Mouse (Mus musculus) CH12.LX (cell line): ENCODE measurements around the gene Lrig1. TPM values are rescaled to one million over a fixed set of nuclear protein-coding genes. Genes with fewer than 3 reads are reported as not detected.

Experiments used
- DNase-seq: peaks from one replicate; pipeline ENCODE4 v3.0.0-alpha.2; 2013; ENCODE audit errors: extremely low read depth
- H3K27ac ChIP-seq: 2 replicates; pipeline ENCODE4 v1.5.1; 2012; ENCODE audit warnings: low read depth, mild to moderate bottlenecking, control low read depth, moderate library complexity; ENCODE audit not compliant: insufficient read depth
- H3K27me3 ChIP-seq: replicated peaks from 2 replicates; pipeline ENCODE3; 2012; ENCODE audit warnings: inconsistent platforms
- H3K36me3 ChIP-seq, 2 experiments: replicated peaks in 1 of 2; 2 replicates each; pipeline versions ENCODE3 to v1.6.1; 2012; ENCODE audit warnings: inconsistent platforms in 1 of 2, low read length in 1 of 2, mild to moderate bottlenecking in 1 of 2, mixed read lengths in 1 of 2, moderate library complexity in 1 of 2; ENCODE audit not compliant: control insufficient read depth in 1 of 2, insufficient read depth in 1 of 2
- H3K4me1 ChIP-seq, 2 experiments: 2 replicates each; pipeline ENCODE4 v1.6.1; 2012; ENCODE audit warnings: inconsistent platforms in 1 of 2, moderate library complexity in 1 of 2; ENCODE audit not compliant: insufficient read depth in 2 of 2, control insufficient read depth in 1 of 2
- H3K4me2 ChIP-seq: 2 replicates; pipeline ENCODE4 v1.6.1; 2012; ENCODE audit warnings: low read depth, mild to moderate bottlenecking, control low read depth; ENCODE audit not compliant: poor library complexity, insufficient read depth, severe bottlenecking
- H3K4me3 ChIP-seq, 3 experiments: fragments of 150-350 bp in 1 of 3; sonication (generic) in 1 of 3; replicated peaks in 1 of 3; 2 replicates each; pipeline versions ENCODE3 to v1.5.1; 2011 to 2012; ENCODE audit warnings: low read depth in 2 of 3, low read length in 2 of 3, mild to moderate bottlenecking in 2 of 3, moderate library complexity in 2 of 3, control low read depth in 1 of 3, improper control_type of control experiment in 1 of 3, inconsistent platforms in 1 of 3, mixed read lengths in 1 of 3; ENCODE audit not compliant: poor library complexity in 1 of 3
- H3K79me2 ChIP-seq: replicated peaks from 2 replicates; pipeline ENCODE4 v1.6.1; 2012; ENCODE audit warnings: mild to moderate bottlenecking, moderate library complexity; ENCODE audit not compliant: control insufficient read depth, poor library complexity, insufficient read depth, severe bottlenecking; ENCODE audit errors: extremely low read depth
- H3K9ac ChIP-seq: 2 replicates; pipeline ENCODE4 v1.6.1; 2012; ENCODE audit warnings: low read depth, mild to moderate bottlenecking, control low read depth, moderate library complexity; ENCODE audit not compliant: insufficient read depth
- H3K9me3 ChIP-seq: replicated peaks from 2 replicates; pipeline ENCODE3; 2012; ENCODE audit warnings: low read length, inconsistent platforms, mixed read lengths
- BHLHE40 ChIP-seq: IDR thresholded peaks from 2 replicates; pipeline ENCODE4 v1.6.1; 2011; ENCODE audit warnings: mild to moderate bottlenecking, low read depth, low read length, improper control_type of control experiment
- CHD2 ChIP-seq: IDR thresholded peaks from 2 replicates; pipeline ENCODE4 v1.6.1; 2011; ENCODE audit warnings: low read length, improper control_type of control experiment
- CTCF ChIP-seq, 2 experiments: IDR thresholded peaks in 1 of 2; conservative IDR thresholded peaks in 1 of 2; 2 replicates each; pipeline ENCODE4 v1.5.1; 2011 to 2012; ENCODE audit warnings: low read depth in 2 of 2, low read length in 2 of 2, improper control_type of control experiment in 1 of 2, inconsistent platforms in 1 of 2, mild to moderate bottlenecking in 1 of 2, moderate library complexity in 1 of 2
- E2F4 ChIP-seq: IDR thresholded peaks from 2 replicates; pipeline ENCODE4 v1.6.1; 2011; ENCODE audit warnings: low read depth, low read length, improper control_type of control experiment; ENCODE audit not compliant: insufficient replicate concordance
- EP300 ChIP-seq: IDR thresholded peaks from 2 replicates; pipeline ENCODE4 v1.6.1; 2011; ENCODE audit warnings: low read length, improper control_type of control experiment
- ETS1 ChIP-seq: conservative IDR thresholded peaks from 2 replicates; pipeline ENCODE4 v1.6.1; 2012; ENCODE audit warnings: low read depth, mild to moderate bottlenecking, inconsistent platforms, low read length, improper control_type of control experiment, moderate library complexity
- GABPA ChIP-seq: IDR thresholded peaks from 2 replicates; pipeline ENCODE4 v1.6.1; 2012; ENCODE audit warnings: low read depth, low read length, improper control_type of control experiment, inconsistent platforms; ENCODE audit not compliant: insufficient replicate concordance
- IRF4 ChIP-seq: IDR thresholded peaks from 2 replicates; pipeline ENCODE4 v1.6.1; 2014; ENCODE audit warnings: low read depth, mild to moderate bottlenecking, inconsistent platforms, low read length, improper control_type of control experiment
- JUN ChIP-seq: IDR thresholded peaks from 2 replicates; pipeline ENCODE4 v1.6.1; 2011; ENCODE audit warnings: low read depth, mild to moderate bottlenecking, low read length, improper control_type of control experiment, moderate library complexity; ENCODE audit not compliant: insufficient read depth
- JUND ChIP-seq: conservative IDR thresholded peaks from 2 replicates; pipeline ENCODE4 v1.6.1; 2011; ENCODE audit warnings: low read depth, low read length, improper control_type of control experiment
- KAT2A ChIP-seq: IDR thresholded peaks from 2 replicates; pipeline ENCODE4 v1.6.1; 2012; ENCODE audit warnings: low read length, improper control_type of control experiment, inconsistent platforms; ENCODE audit not compliant: insufficient replicate concordance
- MAFK ChIP-seq: IDR thresholded peaks from 2 replicates; pipeline ENCODE4 v1.6.1; 2011; ENCODE audit warnings: low read length, improper control_type of control experiment; ENCODE audit not compliant: insufficient replicate concordance
- MEF2A ChIP-seq: IDR thresholded peaks from 2 replicates; pipeline ENCODE4 v1.6.1; 2014; ENCODE audit warnings: low read depth, mild to moderate bottlenecking, inconsistent platforms, low read length, improper control_type of control experiment, borderline replicate concordance
- NELFE ChIP-seq: IDR thresholded peaks from 2 replicates; pipeline ENCODE4 v1.6.1; 2011; ENCODE audit warnings: low read depth, low read length, improper control_type of control experiment
- NRF1 ChIP-seq: IDR thresholded peaks from 2 replicates; pipeline ENCODE4 v1.6.1; 2014; ENCODE audit warnings: low read depth, mild to moderate bottlenecking, inconsistent platforms, low read length, improper control_type of control experiment, moderate library complexity
- PAX5 ChIP-seq: IDR thresholded peaks from 2 replicates; pipeline ENCODE4 v1.6.1; 2012; ENCODE audit warnings: low read length, inconsistent platforms, mixed read lengths
- POLR2AphosphoS2 ChIP-seq: IDR thresholded peaks from 2 replicates; pipeline ENCODE4 v1.6.1; 2011; ENCODE audit warnings: low read depth, low read length, improper control_type of control experiment
- RAD21 ChIP-seq: IDR thresholded peaks from 2 replicates; pipeline ENCODE4 v1.6.1; 2011; ENCODE audit warnings: low read depth, mild to moderate bottlenecking, low read length, improper control_type of control experiment, moderate library complexity
- TCF12 ChIP-seq: IDR thresholded peaks from 2 replicates; pipeline ENCODE4 v1.6.1; 2014; ENCODE audit warnings: low read depth, mild to moderate bottlenecking, inconsistent platforms, low read length, improper control_type of control experiment
- UBTF ChIP-seq: IDR thresholded peaks from 2 replicates; pipeline ENCODE4 v1.6.1; 2012; ENCODE audit warnings: low read depth, mild to moderate bottlenecking, inconsistent platforms, low read length, improper control_type of control experiment, moderate library complexity
- USF1 ChIP-seq: IDR thresholded peaks from 2 replicates; pipeline ENCODE4 v1.6.1; 2014; ENCODE audit warnings: low read depth, mild to moderate bottlenecking, inconsistent platforms, low read length, improper control_type of control experiment
- ZC3H11A ChIP-seq: IDR thresholded peaks from 2 replicates; pipeline ENCODE4 v1.6.1; 2012; ENCODE audit warnings: low read depth, mild to moderate bottlenecking, inconsistent platforms, low read length, improper control_type of control experiment
- ZKSCAN1 ChIP-seq: IDR thresholded peaks from 2 replicates; pipeline ENCODE4 v1.6.1; 2012; ENCODE audit warnings: low read depth, inconsistent platforms, low read length, improper control_type of control experiment, borderline replicate concordance
- ZNF384 ChIP-seq: IDR thresholded peaks from 2 replicates; pipeline ENCODE4 v1.6.1; 2012; ENCODE audit warnings: low read depth, low read length, improper control_type of control experiment, inconsistent platforms
- dilution Hi-C: fragments of 300-500 bp; cut with MboI; formaldehyde crosslinking; loops from 2 replicates; pipeline ENCODE4 v1.14.3; 2020; ENCODE audit warnings: low sequenced_read_pairs; ENCODE audit not compliant: extremely low pct_unique_long_range_greater_than_20kb, extremely low pct_ligation_motif_present
- in situ Hi-C: fragments of 300-500 bp; cut with MboI; formaldehyde crosslinking; loops from 3 replicates; pipeline ENCODE4 v1.14.3; 2019; ENCODE audit warnings: low sequenced_read_pairs, low pct_ligation_motif_present, low pct_unique_long_range_greater_than_20kb, mixed read lengths
- polyA plus RNA-seq: library from polyadenylated mRNA; unstranded; fragments of >175 nt; gene quantifications from 2 replicates; pipeline ENCODE4 v1.2.1, GENCODE M21; 2012; ENCODE audit warnings: low read depth; ENCODE audit not compliant: insufficient read length
- total RNA-seq, 2 experiments: library from RNA; depleted of rRNA; stranded (reverse); fragments of 300-350 nt in 1 of 2; fragments of >200 nt in 1 of 2; gene quantifications; 2 replicates each; pipeline ENCODE4 v1.2.3; 2012 to 2014

Gene Lrig1
- total and polyA plus RNA-seq, 3 experiments = 0.43 TPM; not detected in 2

GRCm38 (mm10) chr6:94595206-94595605 lies 104.8 kb downstream of the Lrig1 start:
- Histone ChIP-seq H3K27me3 (no peaks in the 10 kb centered on the region), H3K9me3 (no peaks in the 10 kb centered on the region), H3K9ac (no peak overlapping the region), H3K4me2 (no peak overlapping the region), H3K79me2 (no peaks in the 10 kb centered on the region), H3K4me1 (no peaks in the 10 kb centered on the region), H3K4me3 (no peak overlapping the region), H3K36me3 (peaks cover 2 to 39% of the 10 kb centered on the region in 2 experiments), H3K27ac (no peak overlapping the region)
- in situ Hi-C loops (no loop called here), dilution Hi-C loops (no loop called here)
- no peak for TF ChIP-seq GABPA
- TF ChIP-seq PAX5 = no peak
- TF ChIP-seq TCF12 = no peak
- TF ChIP-seq CHD2 = no peak
- no peak for TF ChIP-seq UBTF
- no peak for TF ChIP-seq ZKSCAN1
- TF ChIP-seq ZNF384 = no peak
- no peak for TF ChIP-seq MAFK
- TF ChIP-seq MEF2A = no peak
- TF ChIP-seq IRF4 = no peak
- TF ChIP-seq RAD21 = no peak
- no peak for TF ChIP-seq E2F4
- TF ChIP-seq ETS1 = no peak
- TF ChIP-seq CTCF (conservative IDR thresholded peaks at IDR 0.05 in 1 of 2, IDR thresholded peaks at IDR 0.05 in 1 of 2; ENCODE audit: low read depth in 2 of 2, low read length in 2 of 2) = no peak
- no peak for TF ChIP-seq POLR2AphosphoS2
- no peak for DNase-seq

GRCm38 (mm10) chr6:94594711-94595110 lies 105.2 kb downstream of the Lrig1 start:
- H3K36me3 ChIP-seq = peaks cover 2 to 36% of the 10 kb centered on the region in 2 experiments
- TF ChIP-seq ZC3H11A (no peak), CTCF (conservative IDR thresholded peaks at IDR 0.05 in 1 of 2, IDR thresholded peaks at IDR 0.05 in 1 of 2; ENCODE audit: low read depth in 2 of 2, low read length in 2 of 2) (no peak), MAFK (no peak), ETS1 (no peak), NELFE (no peak), KAT2A (no peak), POLR2AphosphoS2 (no peak), USF1 (no peak), CHD2 (no peak), TCF12 (no peak), JUN (no peak), EP300 (no peak), BHLHE40 (no peak), NRF1 (no peak), JUND (no peak), GABPA (no peak)
- no peaks in the 10 kb centered on the region for H3K9me3 ChIP-seq
- H3K9ac ChIP-seq = no peak overlapping the region
- no peaks in the 10 kb centered on the region for H3K4me1 ChIP-seq
- no peaks in the 10 kb centered on the region for H3K79me2 ChIP-seq
- in situ Hi-C loops = no loop called here
- no peaks in the 10 kb centered on the region for H3K27me3 ChIP-seq
- DNase-seq = no peak
- no peak overlapping the region for H3K4me2 ChIP-seq
- dilution Hi-C loops = no loop called here
- H3K4me3 ChIP-seq = no peak overlapping the region
- H3K27ac ChIP-seq = no peak overlapping the region
